Mouse (Mus musculus) megakaryocyte, embryonic 14.5 days (primary cell): ENCODE results near the gene Gm49673.
"Not testable (repeated sequence)": the region's sequence is repeated elsewhere in the genome, so short reads cannot be mapped to it uniquely, and the experiment has no call there.

ENCODE experiments used
- FLI1 ChIP-seq: IDR thresholded peaks from 2 replicates; pipeline ENCODE4 v1.6.1; 2012; ENCODE audit warnings: low read length, inconsistent platforms, mixed read lengths
- GATA1 ChIP-seq: IDR thresholded peaks from 3 replicates; pipeline ENCODE4 v1.6.1; 2012; ENCODE audit warnings: mixed read lengths, low read length, inconsistent platforms, borderline replicate concordance

DNA sequence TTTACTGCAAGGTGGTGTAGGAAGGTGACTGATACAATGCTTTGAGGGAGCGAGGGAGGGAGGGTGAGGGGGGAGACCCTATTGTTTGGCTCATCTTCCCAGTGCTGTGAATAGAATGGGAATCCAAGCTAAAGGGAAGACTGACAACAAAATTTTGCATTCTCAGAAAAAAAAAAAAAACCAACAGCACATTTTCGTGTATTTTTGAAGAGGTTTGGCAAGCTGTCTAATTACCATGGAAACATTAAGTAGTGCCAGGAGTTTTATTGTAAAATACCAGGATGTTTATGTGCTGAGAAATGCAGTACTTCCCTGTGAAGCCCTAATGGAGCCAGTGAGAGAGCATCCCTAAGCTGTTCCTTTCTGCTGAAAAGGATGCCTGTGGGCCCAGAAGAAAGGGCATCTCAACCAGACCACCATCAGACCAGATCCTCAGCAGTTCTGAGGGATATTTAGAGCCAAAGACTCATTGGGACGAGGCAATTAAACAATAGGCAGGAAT is 90.9 kb downstream of the Gm49673 start:
- TF ChIP-seq GATA1, FLI1: not testable (repeated sequence)
